Mouse (Mus musculus): Measurements from ENCODE around the gene Ccm2l.

GRCm38 (mm10) chr2:153084261-153084976 lies 18.7 kb downstream of the Ccm2l start:
- TF ChIP-seq CTCF (IDR thresholded peaks at IDR 0.05; ENCODE audit: insufficient read depth, low read length) (no peak), POLR2A (IDR thresholded peaks at IDR 0.05; ENCODE audit: borderline replicate concordance, extremely low read depth, low read depth, low read length) (no peak)

All from lung, adult 2 months (tissue).